Mouse (Mus musculus): ENCODE measurements around the gene Tbx3. TPM values are rescaled to one million over a fixed set of nuclear protein-coding genes. Genes with fewer than 3 reads are reported as not detected.
A peak's percentile ranks its signal among the peaks of the same experiment; 100 is the strongest.

Tbx3 gene
- polyA plus RNA-seq, 1 experiment from 2014 or later: 18.8 TPM

DNA sequence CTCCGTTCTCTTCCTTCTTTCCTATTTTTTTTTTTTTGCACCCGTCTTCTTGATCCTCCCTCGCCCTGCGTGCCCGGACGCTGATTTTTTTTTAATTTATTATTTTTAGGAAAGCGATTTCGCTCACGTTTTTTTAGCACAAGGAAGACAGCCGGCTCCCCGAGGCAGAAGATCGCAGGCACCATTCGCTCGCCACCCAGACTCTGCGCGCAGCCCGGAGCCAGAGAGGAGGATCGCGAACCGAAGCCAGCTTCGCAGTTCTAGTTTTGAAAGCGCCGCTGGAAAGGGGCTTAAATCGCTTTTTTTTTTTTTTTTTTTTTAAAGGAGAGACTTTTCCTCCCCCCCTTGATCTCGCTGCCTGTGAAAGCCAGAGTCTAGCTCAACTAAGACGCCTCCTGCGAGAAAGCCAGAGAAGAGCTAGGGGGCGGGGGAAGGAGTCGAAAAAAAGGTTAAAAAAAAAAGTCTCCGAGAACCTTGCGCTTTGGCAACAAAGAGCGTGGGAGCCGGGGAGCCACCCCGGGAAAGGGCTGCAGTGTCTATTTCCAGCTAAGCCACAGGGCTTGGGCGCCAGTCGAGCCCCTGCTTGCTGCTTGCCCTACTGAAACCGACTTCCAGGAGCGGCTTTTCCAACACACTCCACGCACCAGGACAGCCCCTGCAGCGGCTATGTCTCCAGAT lies 794 bp downstream of the Tbx3 start:
- Histone ChIP-seq H3K27ac (ENCODE audit: poor library complexity, severe bottlenecking) (peak overlapping the region; percentile 64), H3K27me3 (replicated peaks) (peaks cover 66% of the 10 kb centered on the region), H3K36me3 (no peaks in the 10 kb centered on the region), H3K4me3 (peak overlapping the region; percentile 58), H3K4me2 (peak overlapping the region; percentile 92), H3K4me1 (replicated peaks) (peaks cover 40% of the 10 kb centered on the region), H3K9ac (peak overlapping the region; percentile 75), H3K9me3 (replicated peaks) (no peaks in the 10 kb centered on the region)
- ATAC-seq (ENCODE audit: insufficient number of reproducible peaks, low FRiP score): no peak
- under 1% methylated on average over 40 of the region's 40 CpGs for WGBS

DNA sequence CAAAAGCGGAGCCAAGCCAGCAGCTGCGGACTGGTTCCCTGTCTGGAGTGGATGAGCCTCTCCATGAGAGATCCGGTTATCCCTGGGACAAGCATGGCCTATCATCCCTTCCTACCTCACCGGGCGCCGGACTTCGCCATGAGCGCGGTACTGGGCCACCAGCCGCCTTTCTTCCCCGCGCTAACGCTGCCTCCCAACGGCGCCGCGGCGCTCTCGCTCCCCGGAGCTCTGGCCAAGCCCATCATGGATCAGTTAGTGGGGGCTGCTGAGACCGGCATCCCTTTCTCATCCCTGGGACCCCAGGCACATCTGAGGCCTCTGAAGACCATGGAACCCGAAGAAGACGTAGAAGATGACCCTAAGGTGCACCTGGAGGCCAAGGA lies 1.5 kb downstream of the Tbx3 start:
- 1% methylated on average over 23 of the region's 23 CpGs for WGBS
- H3K4me1 ChIP-seq (replicated peaks): peaks cover 40% of the 10 kb centered on the region
- H3K27ac ChIP-seq (ENCODE audit: poor library complexity, severe bottlenecking): peak overlapping the region; percentile 64
- no peaks in the 10 kb centered on the region for H3K36me3 ChIP-seq
- peak overlapping the region; percentile 92 for H3K4me2 ChIP-seq
- peak overlapping the region; percentile 58 for H3K4me3 ChIP-seq
- H3K27me3 ChIP-seq (replicated peaks): peaks cover 62% of the 10 kb centered on the region
- H3K9ac ChIP-seq: peak overlapping the region; percentile 75
- no peak for ATAC-seq (ENCODE audit: insufficient number of reproducible peaks, low FRiP score)
- H3K9me3 ChIP-seq (replicated peaks): no peaks in the 10 kb centered on the region

DNA sequence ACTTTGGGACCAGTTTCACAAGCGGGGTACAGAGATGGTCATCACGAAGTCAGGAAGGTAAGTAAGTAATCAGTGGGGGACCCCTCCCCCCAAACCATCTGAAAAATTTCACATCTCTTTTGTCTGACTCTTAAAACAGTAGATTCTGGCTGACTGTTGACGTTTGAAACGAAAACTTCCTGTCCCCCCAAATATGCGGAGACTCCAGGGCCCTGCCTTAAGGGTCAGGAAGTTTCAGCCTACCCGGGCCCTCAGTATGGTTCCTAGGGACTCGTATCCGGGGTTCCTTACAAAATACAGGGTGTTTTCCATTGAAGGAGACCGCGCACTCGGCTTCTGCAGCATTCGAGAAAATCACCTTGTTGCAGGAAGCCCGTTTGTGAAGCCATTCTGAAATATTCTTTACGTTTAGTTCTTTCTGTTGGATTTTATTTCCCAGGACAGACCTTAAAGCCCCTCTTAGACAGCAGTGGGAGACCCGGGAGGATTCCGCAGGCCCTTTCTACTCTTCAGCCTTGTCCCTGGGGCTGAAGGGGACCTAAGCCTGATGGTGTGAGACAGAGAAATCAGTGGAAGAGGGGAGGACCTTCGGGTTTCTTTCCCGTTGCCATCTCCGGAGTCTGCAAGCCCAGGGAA lies 2.0 kb downstream of the Tbx3 start:
- Histone ChIP-seq H3K9me3 (replicated peaks) (no peaks in the 10 kb centered on the region), H3K27me3 (replicated peaks) (peaks cover 61% of the 10 kb centered on the region), H3K4me2 (peak overlapping the region; percentile 92), H3K27ac (ENCODE audit: poor library complexity, severe bottlenecking) (peak overlapping the region; percentile 64), H3K4me1 (replicated peaks) (peaks cover 37% of the 10 kb centered on the region), H3K4me3 (peak overlapping the region; percentile 58), H3K9ac (peak overlapping the region; percentile 75), H3K36me3 (no peaks in the 10 kb centered on the region)
- no peak for ATAC-seq (ENCODE audit: insufficient number of reproducible peaks, low FRiP score)
- 1% methylated on average over 19 of the region's 19 CpGs for WGBS

DNA sequence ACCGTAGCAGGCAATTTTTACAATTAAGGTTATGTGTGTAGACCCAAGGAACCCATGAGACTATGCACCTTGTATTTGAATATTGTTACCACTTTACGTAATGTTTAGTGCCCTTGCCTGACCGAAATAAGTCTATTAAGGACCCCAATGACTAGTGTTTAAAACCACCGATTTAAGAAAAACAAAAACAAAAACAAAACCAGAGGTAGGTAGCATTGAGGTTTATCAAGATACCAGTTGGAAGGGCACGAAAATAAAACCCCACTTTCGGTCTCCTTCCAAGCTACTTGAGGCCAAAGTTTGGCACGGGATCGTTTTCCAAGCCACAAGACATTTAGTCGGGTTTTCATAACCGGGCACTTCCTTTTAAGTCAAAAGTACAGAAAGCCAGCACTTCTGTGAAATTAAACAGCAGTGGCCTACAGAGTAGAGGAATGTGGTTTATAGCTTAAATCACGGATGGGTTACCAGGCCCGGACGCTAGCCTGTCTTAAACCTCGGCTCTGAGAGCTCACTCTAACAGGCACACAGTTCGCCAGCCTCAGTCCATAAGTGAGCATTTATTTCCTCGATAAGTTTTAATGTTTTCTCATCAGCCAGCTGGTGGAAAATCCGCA lies 2.6 kb downstream of the Tbx3 start:
- 5% methylated on average over 17 of the region's 17 CpGs for WGBS
- ATAC-seq (ENCODE audit: insufficient number of reproducible peaks, low FRiP score): no peak
- H3K27ac ChIP-seq (ENCODE audit: poor library complexity, severe bottlenecking): no peak overlapping the region

DNA sequence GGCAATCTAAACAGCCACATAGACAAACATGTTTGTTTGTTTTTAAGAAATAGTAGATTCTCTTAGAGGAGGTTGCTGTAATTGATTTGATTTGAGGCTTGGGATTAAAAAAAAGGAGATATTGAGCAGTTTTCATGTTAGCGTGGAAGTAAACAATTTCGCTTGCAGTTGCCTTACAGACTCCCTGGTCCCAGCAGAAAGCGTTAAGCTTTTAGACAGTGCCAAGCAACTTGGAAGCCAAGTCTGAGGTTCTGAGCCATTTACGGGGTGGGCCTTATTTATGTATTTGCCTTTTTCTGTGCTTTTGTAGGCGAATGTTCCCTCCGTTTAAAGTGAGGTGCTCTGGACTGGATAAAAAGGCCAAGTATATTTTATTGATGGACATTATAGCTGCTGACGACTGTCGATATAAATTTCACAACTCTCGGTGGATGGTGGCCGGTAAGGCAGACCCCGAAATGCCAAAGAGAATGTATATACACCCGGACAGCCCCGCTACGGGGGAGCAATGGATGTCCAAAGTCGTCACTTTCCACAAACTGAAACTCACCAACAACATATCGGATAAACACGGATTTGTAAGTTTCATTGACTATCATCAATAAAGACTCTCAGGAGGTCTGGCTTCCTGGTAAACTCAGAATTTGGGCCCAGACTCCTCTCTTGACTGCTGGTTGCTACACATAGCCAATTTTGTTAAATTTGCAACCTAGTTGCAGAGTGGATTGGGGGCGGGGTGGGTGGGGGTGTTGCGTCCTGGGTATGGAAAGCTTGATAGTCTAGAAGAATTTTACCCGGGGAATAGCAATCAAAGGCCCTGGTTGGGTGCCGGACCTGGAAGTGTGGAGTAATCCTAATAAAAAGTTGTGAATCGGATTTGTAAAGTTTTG lies 3.5 kb downstream of the Tbx3 start:
- peaks cover 62% of the 10 kb centered on the region for H3K27me3 ChIP-seq (replicated peaks)
- H3K4me1 ChIP-seq (replicated peaks): peaks cover 22% of the 10 kb centered on the region
- H3K4me2 ChIP-seq: peak overlapping the region; percentile 60
- H3K27ac ChIP-seq (ENCODE audit: poor library complexity, severe bottlenecking): no peak overlapping the region
- no peak for ATAC-seq (ENCODE audit: insufficient number of reproducible peaks, low FRiP score)
- H3K36me3 ChIP-seq: peaks cover 6% of the 10 kb centered on the region; the same call in 1 of the 2 replicates
- peak overlapping the region; percentile 58 for H3K4me3 ChIP-seq
- H3K9me3 ChIP-seq (replicated peaks): no peaks in the 10 kb centered on the region
- 23% methylated on average over 22 of the region's 22 CpGs for WGBS
- H3K9ac ChIP-seq: peak overlapping the region; percentile 55

More for the DNA sequence above, 2.6 kb downstream of the Tbx3 start:
- Histone ChIP-seq H3K9me3 (replicated peaks) (no peaks in the 10 kb centered on the region), H3K4me2 (peak overlapping the region; percentile 92), H3K4me3 (peak overlapping the region; percentile 58), H3K36me3 (no peaks in the 10 kb centered on the region), H3K4me1 (replicated peaks) (peaks cover 31% of the 10 kb centered on the region), H3K27me3 (replicated peaks) (peaks cover 62% of the 10 kb centered on the region), H3K9ac (peak overlapping the region; percentile 75)

DNA sequence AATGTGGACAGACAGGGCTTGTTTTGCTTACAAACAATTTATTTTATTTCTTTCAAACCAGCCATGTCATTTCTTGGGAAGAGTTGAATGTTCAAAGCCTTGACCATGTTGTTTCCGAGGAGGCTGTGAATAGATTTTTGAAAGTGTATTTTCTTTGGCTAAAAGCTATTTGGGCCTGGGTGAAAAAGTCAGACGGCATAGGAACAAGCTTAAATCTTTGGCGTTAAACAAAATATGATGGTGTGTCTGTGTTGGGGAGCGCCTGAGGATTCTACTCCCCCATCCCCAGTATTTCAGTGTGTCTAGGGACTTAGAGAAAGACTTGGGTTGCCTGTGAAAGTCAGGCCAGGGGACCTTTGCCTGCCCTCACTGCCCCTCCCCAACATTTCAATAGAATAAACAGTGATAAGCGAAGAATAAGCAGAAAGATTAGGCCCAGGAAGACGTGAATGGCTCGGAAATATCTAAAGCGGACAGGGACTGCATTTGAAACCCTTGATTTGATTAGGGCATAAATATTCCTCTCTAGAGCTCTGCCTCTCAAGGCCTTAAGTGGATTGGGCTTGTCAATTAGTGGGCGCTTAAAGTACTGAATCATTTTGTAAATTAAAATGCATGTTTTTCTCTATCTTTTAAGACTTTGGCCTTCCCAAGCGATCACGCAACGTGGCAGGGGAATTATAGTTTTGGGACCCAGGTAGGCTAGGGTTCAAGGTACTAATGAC lies 4.3 kb downstream of the Tbx3 start:
- Histone ChIP-seq H3K9me3 (replicated peaks) (no peaks in the 10 kb centered on the region), H3K4me3 (peak overlapping the region; percentile 58), H3K27ac (ENCODE audit: poor library complexity, severe bottlenecking) (no peak overlapping the region; the same call in 1 of the 2 replicates), H3K27me3 (replicated peaks) (peaks cover 57% of the 10 kb centered on the region), H3K36me3 (peaks cover 6% of the 10 kb centered on the region; the same call in 1 of the 2 replicates), H3K4me2 (peak overlapping the region; percentile 60), H3K4me1 (replicated peaks) (peaks cover 14% of the 10 kb centered on the region), H3K9ac (peak overlapping the region; percentile 52)
- no peak for ATAC-seq (ENCODE audit: insufficient number of reproducible peaks, low FRiP score)
- 35% methylated on average over 12 of the region's 12 CpGs for WGBS

DNA sequence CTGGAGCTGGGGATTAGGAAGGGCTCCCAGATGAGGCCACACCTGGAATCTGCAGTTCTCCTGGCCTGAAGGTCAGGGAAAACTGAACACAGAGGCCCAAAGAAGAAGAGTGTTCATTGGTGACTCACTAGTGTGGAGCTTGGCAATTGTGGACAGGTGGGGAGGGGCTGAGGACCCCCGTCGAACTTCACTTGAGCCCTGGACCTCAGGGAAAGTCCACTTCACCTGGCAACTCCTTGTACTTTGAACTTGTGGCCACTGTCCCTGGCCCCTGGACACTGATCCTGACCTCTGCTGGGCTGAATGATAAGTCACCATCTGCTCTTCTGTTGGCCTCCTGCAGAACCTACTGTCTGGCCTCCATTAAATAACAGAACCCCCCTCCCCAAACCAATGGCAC lies 5.8 kb downstream of the Tbx3 start:
- H3K4me1 ChIP-seq (replicated peaks): peaks cover 15% of the 10 kb centered on the region
- 60% methylated on average over 2 of the region's 2 CpGs for WGBS
- peaks cover 9% of the 10 kb centered on the region; the same call in 1 of the 2 replicates for H3K36me3 ChIP-seq
- H3K4me2 ChIP-seq: peak overlapping the region; percentile 60; the same call in 1 of the 2 replicates
- H3K9me3 ChIP-seq (replicated peaks): no peaks in the 10 kb centered on the region
- peaks cover 71% of the 10 kb centered on the region for H3K27me3 ChIP-seq (replicated peaks)
- H3K4me3 ChIP-seq: no peak overlapping the region
- no peak overlapping the region for H3K9ac ChIP-seq
- ATAC-seq (ENCODE audit: insufficient number of reproducible peaks, low FRiP score): no peak
- no peak overlapping the region for H3K27ac ChIP-seq (ENCODE audit: poor library complexity, severe bottlenecking)

DNA sequence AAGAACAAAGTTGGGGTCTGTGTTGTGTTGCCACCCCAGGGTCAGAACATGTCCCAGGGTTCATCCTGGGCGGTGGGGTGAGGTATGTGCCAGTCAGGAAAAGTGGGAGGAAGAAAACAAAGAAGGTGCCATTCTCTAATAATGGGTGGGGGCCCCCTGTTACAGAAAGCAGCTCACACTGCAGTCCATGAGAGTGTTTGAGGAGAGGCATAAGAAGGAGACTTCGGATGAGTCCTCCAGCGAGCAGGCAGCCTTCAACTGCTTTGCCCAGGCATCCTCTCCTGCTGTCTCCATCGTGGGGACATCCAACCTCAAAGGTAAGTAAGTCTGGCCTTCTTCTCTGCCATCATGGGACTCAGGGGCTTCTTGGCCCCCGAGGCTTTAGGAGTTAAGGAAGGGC lies 8.0 kb downstream of the Tbx3 start:
- no peak overlapping the region for H3K4me3 ChIP-seq
- H3K4me2 ChIP-seq: 0 out of 2 replicates have a peak overlapping the region, but pooled peaks have one; percentile 4
- H3K4me1 ChIP-seq (replicated peaks): peaks cover 22% of the 10 kb centered on the region; the same call in 1 of the 2 replicates
- peaks cover 86% of the 10 kb centered on the region for H3K27me3 ChIP-seq (replicated peaks)
- no peak overlapping the region for H3K9ac ChIP-seq
- no peak for ATAC-seq (ENCODE audit: insufficient number of reproducible peaks, low FRiP score)
- H3K9me3 ChIP-seq (replicated peaks): no peaks in the 10 kb centered on the region
- H3K36me3 ChIP-seq: peaks cover 9% of the 10 kb centered on the region; the same call in 1 of the 2 replicates
- no peak overlapping the region for H3K27ac ChIP-seq (ENCODE audit: poor library complexity, severe bottlenecking)
- WGBS: 57% methylated on average over 5 of the region's 5 CpGs

DNA sequence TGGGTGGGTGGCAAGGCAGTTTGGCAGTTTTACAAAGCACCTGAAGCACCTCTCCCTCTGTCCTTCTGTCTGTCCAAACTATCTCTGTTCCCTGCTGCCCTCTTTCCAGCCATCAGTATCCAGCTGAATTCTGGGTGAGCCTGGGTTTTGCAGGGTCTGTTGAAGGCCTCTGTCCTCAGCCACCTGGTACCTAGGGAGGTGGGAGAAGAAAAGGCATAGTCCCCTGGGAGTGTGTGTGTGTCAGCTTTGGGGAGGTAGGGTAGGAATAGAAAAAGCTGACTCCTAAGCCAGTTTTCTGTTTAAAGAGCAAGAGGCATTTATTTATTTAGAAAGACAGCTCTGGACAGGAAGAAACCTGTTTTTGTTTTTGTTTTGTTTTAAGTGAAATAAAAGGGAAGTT lies 8.6 kb downstream of the Tbx3 start:
- H3K4me3 ChIP-seq: no peak overlapping the region
- ATAC-seq (ENCODE audit: insufficient number of reproducible peaks, low FRiP score): no peak
- H3K27me3 ChIP-seq (replicated peaks): peaks cover 89% of the 10 kb centered on the region
- H3K4me1 ChIP-seq (replicated peaks): peaks cover 22% of the 10 kb centered on the region; the same call in 1 of the 2 replicates
- H3K4me2 ChIP-seq: 0 out of 2 replicates have a peak overlapping the region, but pooled peaks have one; percentile 4
- H3K36me3 ChIP-seq: peaks cover 9% of the 10 kb centered on the region; the same call in 1 of the 2 replicates
- no peak overlapping the region for H3K9ac ChIP-seq
- H3K9me3 ChIP-seq (replicated peaks): no peaks in the 10 kb centered on the region
- no peak overlapping the region for H3K27ac ChIP-seq (ENCODE audit: poor library complexity, severe bottlenecking)

Data from heart, embryonic 12.5 days (tissue).